Mouse (Mus musculus): Measurements from ENCODE around the gene Ddah1.

Ddah1 gene

DNA sequence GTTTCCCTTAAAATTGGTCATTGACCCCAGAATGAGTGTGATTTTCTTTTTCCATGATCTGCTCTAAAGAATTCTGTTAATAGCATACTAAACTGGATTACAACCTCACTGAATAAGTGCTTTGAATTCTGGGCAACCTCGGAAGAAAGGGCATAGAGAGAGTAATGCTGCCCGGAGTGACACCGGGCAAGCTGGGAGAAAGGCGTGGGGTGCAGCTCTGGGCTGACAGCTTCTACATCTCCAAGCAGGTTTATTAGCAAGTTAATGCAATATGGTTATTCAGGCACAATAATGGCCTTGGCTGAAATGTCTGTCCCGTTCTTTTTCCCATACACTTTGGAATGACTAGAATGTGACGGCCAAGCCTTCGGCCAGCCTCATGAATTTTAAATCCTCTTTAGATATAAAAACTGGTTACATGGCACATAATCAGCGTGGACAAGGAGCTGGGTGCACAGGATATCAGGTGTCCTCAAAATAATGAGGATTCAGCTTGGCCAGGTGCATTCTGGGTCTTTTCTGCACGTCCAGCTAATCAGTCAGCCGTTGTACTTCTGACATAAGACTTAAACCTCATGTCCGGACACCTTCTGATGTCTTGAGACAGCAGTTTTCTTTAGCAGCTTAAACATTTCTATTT lies 67.1 kb downstream of the Ddah1 start:
- H3K27me3 ChIP-seq (ENCODE audit: insufficient read depth, low read length), result no peaks in the 10 kb centered on the region
- H3K9me3 ChIP-seq (ENCODE audit: low read length), result no peaks in the 10 kb centered on the region
- no peak for TF ChIP-seq POU5F1 (IDR thresholded peaks at IDR 0.05; ENCODE audit: borderline replicate concordance, low read length)
- no peak for TF ChIP-seq NANOG (IDR thresholded peaks at IDR 0.05; ENCODE audit: borderline replicate concordance, low read length)
- TF ChIP-seq CTCF (conservative IDR thresholded peaks at IDR 0.05; ENCODE audit: low read length), result no peak
- no peak overlapping the region for H3K4me3 ChIP-seq (replicated peaks; ENCODE audit: low read length)
- no peaks in the 10 kb centered on the region for H3K4me1 ChIP-seq (replicated peaks; ENCODE audit: low read depth, low read length)
- no peaks in the 10 kb centered on the region for H3K36me3 ChIP-seq (ENCODE audit: insufficient read depth, low read length)

DNA sequence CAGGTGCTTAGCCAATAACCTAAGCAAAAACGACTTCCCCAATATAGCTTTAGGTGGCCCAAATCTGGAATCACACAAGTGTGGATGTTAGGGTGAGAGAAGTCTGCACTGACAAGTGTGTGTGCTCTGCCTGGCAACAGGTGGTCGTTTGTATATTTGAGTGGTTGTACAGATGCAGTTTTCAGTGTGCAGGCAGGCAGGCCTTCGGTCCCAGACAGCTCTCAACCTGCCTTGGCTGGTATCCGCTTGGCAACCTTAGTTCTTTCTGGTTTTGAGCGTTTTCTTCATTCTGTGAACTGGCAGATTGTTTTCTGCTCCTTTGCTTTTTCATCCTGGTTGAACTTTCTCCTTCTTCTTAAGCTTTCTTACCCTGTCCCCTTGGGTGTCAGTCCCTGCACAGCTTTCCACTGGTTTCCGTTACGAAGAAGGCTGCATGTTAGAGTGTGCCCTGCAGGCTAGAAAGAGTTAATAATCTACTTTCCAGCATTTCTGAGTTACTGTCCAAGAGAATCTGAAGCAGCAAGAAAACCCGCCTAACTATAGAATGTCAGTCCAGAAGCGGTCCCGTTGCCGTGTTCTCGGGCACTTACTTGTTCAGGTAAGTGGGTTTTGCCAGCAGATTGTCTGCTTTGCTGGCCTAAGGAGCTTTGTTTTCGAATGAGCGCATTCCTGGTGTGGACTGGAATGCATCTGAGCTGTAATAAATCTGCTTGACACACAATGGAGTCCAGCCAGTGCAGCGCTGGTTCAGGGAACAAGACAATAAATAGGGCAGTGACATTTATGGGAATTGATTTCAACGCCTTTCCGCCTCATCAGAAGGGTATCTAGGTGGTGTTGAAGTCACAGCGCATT lies 68.9 kb downstream of the Ddah1 start:
- no peaks in the 10 kb centered on the region for H3K36me3 ChIP-seq (ENCODE audit: insufficient read depth, low read length)
- H3K27me3 ChIP-seq (ENCODE audit: insufficient read depth, low read length), result no peaks in the 10 kb centered on the region
- H3K9me3 ChIP-seq (ENCODE audit: low read length), result no peaks in the 10 kb centered on the region
- TF ChIP-seq POU5F1 (IDR thresholded peaks at IDR 0.05; ENCODE audit: borderline replicate concordance, low read length) (no peak), NANOG (IDR thresholded peaks at IDR 0.05; ENCODE audit: borderline replicate concordance, low read length) (no peak), CTCF (conservative IDR thresholded peaks at IDR 0.05; ENCODE audit: low read length) (no peak)
- H3K4me3 ChIP-seq (replicated peaks; ENCODE audit: low read length), result no peak overlapping the region
- H3K4me1 ChIP-seq (replicated peaks; ENCODE audit: low read depth, low read length), result no peaks in the 10 kb centered on the region

DNA sequence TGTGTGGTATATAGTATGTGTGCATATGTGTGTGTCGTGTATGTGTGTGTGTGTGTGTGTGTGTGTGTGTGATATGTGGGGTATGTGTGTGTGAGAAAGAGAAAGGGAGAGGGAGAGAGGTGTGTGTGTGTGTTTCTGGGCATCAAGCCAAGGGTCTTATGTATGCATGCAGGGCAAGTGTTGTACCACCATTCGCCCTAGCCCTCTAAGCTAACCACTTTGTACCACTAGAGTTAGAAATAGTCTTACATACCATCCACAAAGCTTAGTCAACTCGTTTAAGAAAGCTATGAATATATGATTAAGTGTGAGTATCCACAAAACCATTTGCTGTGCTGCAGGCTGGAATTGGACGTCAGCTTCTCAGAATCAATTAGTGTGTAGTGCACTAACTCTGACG lies 70.4 kb downstream of the Ddah1 start:
- TF ChIP-seq CTCF (conservative IDR thresholded peaks at IDR 0.05; ENCODE audit: low read length) (no peak), POU5F1 (IDR thresholded peaks at IDR 0.05; ENCODE audit: borderline replicate concordance, low read length) (no peak), NANOG (IDR thresholded peaks at IDR 0.05; ENCODE audit: borderline replicate concordance, low read length) (no peak)
- no peak overlapping the region for H3K4me3 ChIP-seq (replicated peaks; ENCODE audit: low read length)
- no peaks in the 10 kb centered on the region for H3K27me3 ChIP-seq (ENCODE audit: insufficient read depth, low read length)
- no peaks in the 10 kb centered on the region for H3K9me3 ChIP-seq (ENCODE audit: low read length)
- no peaks in the 10 kb centered on the region for H3K36me3 ChIP-seq (ENCODE audit: insufficient read depth, low read length)
- no peaks in the 10 kb centered on the region for H3K4me1 ChIP-seq (replicated peaks; ENCODE audit: low read depth, low read length)

DNA sequence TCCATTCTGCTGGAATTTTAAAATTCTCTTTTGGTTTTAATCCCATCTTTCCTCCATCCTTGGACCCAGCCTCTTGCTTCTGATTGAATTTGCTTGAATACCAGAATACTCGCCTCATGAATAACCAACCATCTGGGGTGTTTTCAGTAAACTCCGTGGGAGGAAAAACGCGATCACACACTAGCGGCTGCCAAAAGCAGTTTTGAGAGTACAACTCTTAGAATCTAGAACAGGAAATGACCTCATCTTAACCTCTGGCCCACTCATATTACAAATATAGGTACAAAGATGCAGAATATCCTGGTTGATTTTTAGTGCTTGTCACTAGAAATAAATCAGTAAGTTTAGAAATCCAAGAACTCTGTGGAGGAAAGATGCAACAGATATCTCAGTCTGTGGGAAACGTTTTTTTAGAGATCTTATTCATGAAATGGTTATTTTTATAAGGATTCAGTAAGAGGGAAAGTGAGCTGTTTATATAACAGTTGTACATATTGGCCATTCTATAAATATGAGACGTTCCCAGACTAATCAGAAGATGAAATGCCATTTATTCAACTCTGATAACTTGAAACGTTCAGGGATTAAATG lies 75.6 kb downstream of the Ddah1 start:
- Histone ChIP-seq H3K27me3 (ENCODE audit: insufficient read depth, low read length) (no peaks in the 10 kb centered on the region), H3K36me3 (ENCODE audit: insufficient read depth, low read length) (no peaks in the 10 kb centered on the region), H3K9me3 (ENCODE audit: low read length) (no peaks in the 10 kb centered on the region), H3K4me1 (replicated peaks; ENCODE audit: low read depth, low read length) (no peaks in the 10 kb centered on the region; the same call in 1 of the 2 replicates), H3K4me3 (replicated peaks; ENCODE audit: low read length) (no peak overlapping the region)
- no peak for TF ChIP-seq NANOG (IDR thresholded peaks at IDR 0.05; ENCODE audit: borderline replicate concordance, low read length)
- TF ChIP-seq CTCF (conservative IDR thresholded peaks at IDR 0.05; ENCODE audit: low read length), result no peak
- TF ChIP-seq POU5F1 (IDR thresholded peaks at IDR 0.05; ENCODE audit: borderline replicate concordance, low read length), result no peak

DNA sequence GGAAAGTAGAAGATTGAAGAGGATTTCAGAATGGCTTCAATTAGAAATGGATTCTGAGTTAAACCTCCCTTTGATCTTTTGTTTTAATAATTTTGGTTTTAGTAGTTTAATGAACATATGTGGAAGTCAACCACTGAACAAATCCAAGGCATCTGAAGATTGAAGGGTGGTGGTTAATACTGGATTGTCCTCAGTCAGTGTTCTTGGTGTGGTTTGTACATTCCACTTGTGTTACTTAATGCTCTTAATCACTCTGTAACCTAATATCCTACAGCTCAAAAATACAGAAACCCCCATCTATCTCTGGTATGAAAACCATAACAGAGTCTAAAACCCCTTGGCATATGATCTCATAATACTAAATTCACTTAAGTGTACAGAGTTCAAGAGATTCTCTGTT lies 79.8 kb downstream of the Ddah1 start:
- Histone ChIP-seq H3K27me3 (ENCODE audit: insufficient read depth, low read length) (no peaks in the 10 kb centered on the region), H3K4me3 (replicated peaks; ENCODE audit: low read length) (no peak overlapping the region), H3K36me3 (ENCODE audit: insufficient read depth, low read length) (no peaks in the 10 kb centered on the region), H3K9me3 (ENCODE audit: low read length) (no peaks in the 10 kb centered on the region), H3K4me1 (replicated peaks; ENCODE audit: low read depth, low read length) (no peaks in the 10 kb centered on the region; the same call in 1 of the 2 replicates)
- TF ChIP-seq POU5F1 (IDR thresholded peaks at IDR 0.05; ENCODE audit: borderline replicate concordance, low read length) (no peak), NANOG (IDR thresholded peaks at IDR 0.05; ENCODE audit: borderline replicate concordance, low read length) (no peak), CTCF (conservative IDR thresholded peaks at IDR 0.05; ENCODE audit: low read length) (no peak)

DNA sequence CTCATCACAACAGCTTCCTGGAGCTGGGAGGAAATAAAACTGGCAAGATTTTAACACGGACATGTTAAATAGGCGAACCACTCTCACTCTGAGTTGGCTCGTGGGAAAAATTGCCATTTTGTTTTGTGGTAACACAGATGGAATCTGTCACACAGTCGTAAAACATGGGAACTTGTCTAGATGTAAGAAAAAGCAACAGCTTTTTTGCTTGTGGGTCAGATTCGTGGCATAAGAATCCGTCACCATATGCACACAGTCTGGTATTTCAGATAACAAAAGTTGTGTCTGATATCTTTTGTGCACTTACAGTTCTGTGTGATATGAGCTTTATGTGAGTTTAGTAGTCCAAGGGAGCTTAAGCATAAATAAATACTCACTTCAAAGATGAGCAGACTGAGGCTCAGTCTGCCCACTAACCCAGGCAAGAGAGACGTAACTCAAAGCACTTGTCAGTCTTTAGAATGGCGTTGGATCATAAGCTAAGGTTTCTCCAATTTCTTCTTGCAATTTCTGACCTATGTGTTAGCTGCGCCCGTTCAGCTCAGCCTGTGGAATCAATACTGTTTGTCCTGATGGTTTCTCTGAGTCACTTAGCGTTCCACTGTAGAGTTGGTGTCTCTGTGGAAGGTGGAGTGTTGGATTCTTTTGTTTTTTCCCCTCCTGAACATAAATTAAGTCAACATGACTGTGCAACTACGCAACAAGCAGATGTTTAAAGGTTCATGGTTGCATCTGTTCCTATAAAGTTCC lies 83.7 kb downstream of the Ddah1 start:
- Histone ChIP-seq H3K9me3 (ENCODE audit: low read length) (no peaks in the 10 kb centered on the region), H3K36me3 (ENCODE audit: insufficient read depth, low read length) (no peaks in the 10 kb centered on the region), H3K27me3 (ENCODE audit: insufficient read depth, low read length) (no peaks in the 10 kb centered on the region), H3K4me3 (replicated peaks; ENCODE audit: low read length) (no peak overlapping the region), H3K4me1 (replicated peaks; ENCODE audit: low read depth, low read length) (no peaks in the 10 kb centered on the region; the same call in 1 of the 2 replicates)
- no peak for TF ChIP-seq NANOG (IDR thresholded peaks at IDR 0.05; ENCODE audit: borderline replicate concordance, low read length)
- no peak for TF ChIP-seq POU5F1 (IDR thresholded peaks at IDR 0.05; ENCODE audit: borderline replicate concordance, low read length)
- no peak for TF ChIP-seq CTCF (conservative IDR thresholded peaks at IDR 0.05; ENCODE audit: low read length)

DNA sequence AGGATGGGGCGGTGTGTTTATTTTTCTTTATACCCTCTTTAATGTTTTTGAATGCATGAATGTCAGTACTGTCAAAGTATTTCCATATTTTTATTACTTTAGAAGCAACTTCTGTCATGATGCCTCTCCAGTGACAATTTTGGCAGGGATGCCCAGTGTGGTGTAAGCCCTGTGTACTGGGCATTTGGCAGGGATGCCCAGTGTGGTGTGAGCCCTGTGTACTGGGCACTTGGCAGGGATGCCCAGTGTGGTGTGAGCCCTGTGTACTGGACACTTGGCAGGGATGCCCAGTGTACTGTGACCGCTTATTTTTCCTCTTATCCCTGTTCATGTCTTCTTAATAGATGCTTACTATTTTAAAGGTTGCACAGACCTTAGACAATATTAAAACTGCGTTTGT lies 85.4 kb downstream of the Ddah1 start:
- H3K27me3 ChIP-seq (ENCODE audit: insufficient read depth, low read length), result no peaks in the 10 kb centered on the region
- H3K9me3 ChIP-seq (ENCODE audit: low read length), result no peaks in the 10 kb centered on the region
- no peak overlapping the region for H3K4me3 ChIP-seq (replicated peaks; ENCODE audit: low read length)
- H3K4me1 ChIP-seq (replicated peaks; ENCODE audit: low read depth, low read length), result no peaks in the 10 kb centered on the region
- TF ChIP-seq NANOG (IDR thresholded peaks at IDR 0.05; ENCODE audit: borderline replicate concordance, low read length) (no peak), POU5F1 (IDR thresholded peaks at IDR 0.05; ENCODE audit: borderline replicate concordance, low read length) (no peak), CTCF (conservative IDR thresholded peaks at IDR 0.05; ENCODE audit: low read length) (no peak)
- no peaks in the 10 kb centered on the region for H3K36me3 ChIP-seq (ENCODE audit: insufficient read depth, low read length)

DNA sequence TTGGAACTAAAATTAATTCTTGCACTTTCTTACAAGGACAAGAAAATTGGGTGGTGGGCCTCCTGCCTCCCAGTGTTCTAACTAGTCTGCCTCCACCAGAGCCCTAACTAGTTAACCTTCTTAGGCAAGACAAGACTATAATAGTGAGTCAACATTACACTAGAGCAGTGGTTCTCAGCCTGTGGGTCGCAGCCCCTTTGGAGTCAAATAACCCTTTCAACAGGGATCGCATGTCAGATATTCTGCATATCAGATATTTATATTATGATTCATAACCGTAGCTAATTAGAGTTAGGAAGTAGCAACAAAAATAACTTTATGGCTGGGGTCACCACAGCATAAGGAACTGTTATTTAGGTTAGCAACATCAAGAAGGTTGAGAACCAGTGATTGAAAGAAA lies 86.4 kb downstream of the Ddah1 start:
- Histone ChIP-seq H3K4me1 (replicated peaks; ENCODE audit: low read depth, low read length) (no peaks in the 10 kb centered on the region), H3K9me3 (ENCODE audit: low read length) (no peaks in the 10 kb centered on the region), H3K36me3 (ENCODE audit: insufficient read depth, low read length) (no peaks in the 10 kb centered on the region), H3K27me3 (ENCODE audit: insufficient read depth, low read length) (no peaks in the 10 kb centered on the region), H3K4me3 (replicated peaks; ENCODE audit: low read length) (no peak overlapping the region)
- TF ChIP-seq POU5F1 (IDR thresholded peaks at IDR 0.05; ENCODE audit: borderline replicate concordance, low read length), result no peak
- no peak for TF ChIP-seq NANOG (IDR thresholded peaks at IDR 0.05; ENCODE audit: borderline replicate concordance, low read length)
- TF ChIP-seq CTCF (conservative IDR thresholded peaks at IDR 0.05; ENCODE audit: low read length), result no peak
